Mouse (Mus musculus) cerebellum, postnatal 4 days (tissue): ENCODE results near the gene Ubxn6.
"Not testable (repeated sequence)": the region's sequence is repeated elsewhere in the genome, so short reads cannot be mapped to it uniquely, and the experiment has no call there.

Experiments
- DNase-seq, 2 experiments: peaks; one replicate each; pipeline ENCODE4 v3.0.0; 2022; ENCODE audit warnings: low spot score in 2 of 2, mixed read lengths in 1 of 2

Ubxn6 gene

GRCm38 (mm10) chr17:56102158-56102557 lies 27.3 kb upstream of the Ubxn6 start:
- DNase-seq = no peak

DNA sequence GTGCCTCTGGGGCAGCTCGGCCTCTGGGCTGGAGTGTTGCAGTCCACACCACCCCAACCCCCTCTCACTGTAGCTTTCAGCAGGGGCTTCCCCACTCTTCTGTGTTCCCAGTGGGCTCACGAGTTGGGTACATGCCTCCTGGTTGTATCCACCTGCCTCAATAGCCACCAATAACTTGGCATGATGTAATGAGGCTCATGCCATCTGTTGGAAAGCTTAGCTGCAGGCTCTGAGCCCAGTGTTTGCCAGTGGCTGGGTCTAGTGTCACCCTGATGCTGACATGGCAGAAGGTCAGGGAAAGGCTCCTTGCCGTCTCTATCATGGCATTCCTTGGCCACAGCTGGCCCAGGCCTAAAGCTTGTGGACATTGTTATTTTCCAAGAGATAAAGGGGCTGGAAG lies 26.0 kb upstream of the Ubxn6 start:
- DNase-seq = no peak

DNA sequence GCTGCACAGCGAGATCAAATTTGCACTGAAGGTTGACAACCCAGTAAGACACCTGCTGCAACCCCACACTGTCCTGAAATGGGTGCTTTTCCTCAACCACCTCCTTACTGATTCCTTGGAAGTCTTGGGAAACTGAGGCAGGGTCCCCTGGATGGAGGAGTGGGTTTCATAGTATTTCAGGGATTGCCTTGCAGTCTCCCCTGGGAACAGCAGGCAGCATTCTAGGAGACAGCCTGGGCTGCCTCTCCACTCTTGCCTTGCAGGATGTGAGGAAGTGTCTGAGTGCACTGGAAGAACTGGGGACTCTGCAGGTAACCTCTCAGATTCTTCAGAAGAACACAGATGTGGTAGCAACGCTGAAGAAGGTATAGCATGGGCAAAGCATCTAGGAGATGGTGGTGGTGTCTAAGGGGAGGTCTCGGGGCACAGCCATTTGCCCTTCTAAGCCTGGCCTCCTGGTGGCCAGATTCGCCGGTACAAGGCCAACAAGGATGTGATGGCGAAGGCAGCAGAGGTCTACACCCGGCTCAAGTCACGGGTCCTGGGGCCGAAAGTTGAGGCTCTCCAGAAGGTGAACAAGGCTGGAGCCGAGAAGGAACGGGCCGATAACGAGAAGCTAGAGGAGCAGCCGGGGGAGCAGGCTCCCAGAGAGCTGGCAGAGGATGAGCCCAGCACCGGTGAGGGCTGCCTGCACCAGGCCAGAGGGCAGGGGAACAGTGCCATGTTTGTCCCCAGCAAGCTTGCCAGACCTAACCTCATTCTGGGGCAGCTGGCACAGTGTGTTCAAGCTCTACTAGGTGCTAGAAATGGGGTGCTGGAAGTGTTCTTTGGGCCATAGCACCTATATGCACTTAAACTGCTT lies 24.1 kb upstream of the Ubxn6 start:
- DNase-seq = no peak

DNA sequence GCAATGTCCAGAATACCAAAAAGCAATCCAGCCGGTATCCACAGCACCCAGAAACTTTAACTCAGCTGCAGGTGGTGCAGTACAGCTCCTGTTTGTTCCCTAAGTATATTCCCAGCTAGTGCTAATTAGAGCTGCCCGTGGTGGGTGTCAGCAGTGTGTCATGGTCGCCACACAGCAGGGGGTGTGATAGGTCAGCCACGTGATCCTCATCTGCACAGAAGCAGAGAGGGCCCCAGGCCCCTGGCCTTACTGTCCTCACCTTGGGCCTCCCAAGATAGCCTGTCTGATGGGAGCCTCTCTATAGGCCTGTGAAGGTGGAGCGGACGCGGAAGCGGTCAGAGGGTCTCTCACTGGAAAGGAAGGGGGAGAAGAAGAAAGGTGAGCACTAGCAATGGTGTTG lies 23.4 kb upstream of the Ubxn6 start:
- no peak for DNase-seq

DNA sequence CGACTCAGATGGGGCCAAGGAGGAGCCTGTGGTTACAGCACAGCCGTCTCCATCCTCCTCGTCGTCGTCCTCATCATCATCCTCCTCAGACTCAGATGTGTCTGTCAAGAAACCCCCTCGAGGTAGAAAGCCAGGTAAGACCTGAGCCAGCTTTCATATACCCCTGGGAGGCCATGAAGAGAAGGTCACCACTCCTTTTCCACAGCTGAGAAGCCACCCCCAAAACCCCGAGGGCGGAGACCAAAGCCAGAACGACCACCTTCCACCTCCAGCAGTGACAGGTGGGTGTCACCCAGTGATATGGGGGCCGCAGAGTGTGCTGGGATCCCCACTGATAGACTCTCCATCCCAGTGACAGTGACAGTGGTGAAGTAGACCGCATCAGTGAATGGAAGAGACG lies 22.1 kb upstream of the Ubxn6 start:
- no peak for DNase-seq

DNA sequence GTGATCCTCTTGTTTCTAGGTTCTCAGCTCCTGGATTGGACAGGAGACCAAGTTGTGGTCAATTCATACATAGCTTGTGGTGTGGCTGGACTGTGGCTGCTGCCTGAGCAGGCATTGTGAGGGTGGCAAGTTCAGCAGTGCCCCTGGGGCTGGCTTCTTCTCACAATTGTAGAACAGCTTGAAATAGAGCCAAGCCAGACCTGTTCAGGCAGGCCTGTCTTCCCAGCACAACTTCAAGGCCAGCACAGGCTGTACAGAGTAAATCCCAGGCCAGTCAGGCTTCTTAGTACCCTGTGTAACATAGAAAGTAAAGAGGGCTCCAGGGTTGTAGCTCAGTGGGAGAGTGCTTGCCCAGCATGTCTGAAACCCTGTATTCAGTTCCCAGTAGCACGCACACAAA lies 18.0 kb upstream of the Ubxn6 start:
- no peak for DNase-seq

DNA sequence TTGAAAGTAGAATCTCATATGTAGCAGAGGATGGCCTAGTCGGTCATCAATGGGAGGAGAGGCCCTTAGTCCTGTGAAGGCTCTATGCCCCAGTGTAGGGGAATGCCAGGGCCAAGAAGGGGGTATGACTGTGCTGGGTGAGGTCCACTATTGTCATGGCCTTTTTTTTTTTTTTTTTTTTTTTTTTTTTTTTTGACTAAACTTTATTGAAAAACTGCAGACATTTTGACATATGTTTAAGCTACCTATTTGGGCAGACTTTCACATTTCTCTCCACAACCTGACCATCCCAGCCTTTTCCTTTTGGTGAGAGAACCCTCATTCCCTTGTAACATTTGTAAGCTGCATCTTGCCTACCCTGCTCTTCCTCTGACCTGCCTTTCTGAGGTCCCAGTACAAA lies 17.5 kb upstream of the Ubxn6 start:
- DNase-seq = no peak

- DNase-seq = peak in 1 of 2 experiments; percentile 40
Observed at GRCm38 (mm10) chr17:56080781-56081585, 6.2 kb upstream of the Ubxn6 start.

DNA sequence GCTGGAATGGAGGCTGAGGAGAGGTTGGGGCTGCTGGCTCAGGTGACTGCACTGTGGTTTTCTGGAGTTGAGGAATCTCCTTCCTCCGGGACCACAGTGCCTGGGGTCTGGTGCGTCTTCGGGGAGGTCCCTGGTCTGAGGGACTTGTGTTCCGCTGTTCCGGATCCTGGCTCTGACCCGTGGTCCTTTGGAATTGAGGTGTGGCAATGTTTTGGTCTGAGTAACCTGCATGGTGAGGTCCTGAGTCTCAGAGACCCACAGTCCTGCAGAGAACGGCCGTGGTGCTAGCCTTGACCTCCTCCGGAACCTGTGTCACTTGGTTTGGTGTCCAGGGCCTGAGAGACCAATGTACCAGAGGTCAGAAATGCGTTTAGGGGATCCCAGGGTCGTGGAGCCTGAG lies 5.1 kb upstream of the Ubxn6 start:
- DNase-seq = no peak

GRCm38 (mm10) chr17:56078880-56079795 lies 4.3 kb upstream of the Ubxn6 start, which contains the start of gene Hdgfl2:
Gene Hdgfl2 (plus strand): TSS chr17:56079634.
- peak; percentile 96 to 99 for DNase-seq

- not testable (repeated sequence) for DNase-seq
Observed at GRCm38 (mm10) chr17:56078361-56078760, 3.5 kb upstream of the Ubxn6 start.

GRCm38 (mm10) chr17:56077523-56077922 lies 2.7 kb upstream of the Ubxn6 start:
- no peak for DNase-seq

DNA sequence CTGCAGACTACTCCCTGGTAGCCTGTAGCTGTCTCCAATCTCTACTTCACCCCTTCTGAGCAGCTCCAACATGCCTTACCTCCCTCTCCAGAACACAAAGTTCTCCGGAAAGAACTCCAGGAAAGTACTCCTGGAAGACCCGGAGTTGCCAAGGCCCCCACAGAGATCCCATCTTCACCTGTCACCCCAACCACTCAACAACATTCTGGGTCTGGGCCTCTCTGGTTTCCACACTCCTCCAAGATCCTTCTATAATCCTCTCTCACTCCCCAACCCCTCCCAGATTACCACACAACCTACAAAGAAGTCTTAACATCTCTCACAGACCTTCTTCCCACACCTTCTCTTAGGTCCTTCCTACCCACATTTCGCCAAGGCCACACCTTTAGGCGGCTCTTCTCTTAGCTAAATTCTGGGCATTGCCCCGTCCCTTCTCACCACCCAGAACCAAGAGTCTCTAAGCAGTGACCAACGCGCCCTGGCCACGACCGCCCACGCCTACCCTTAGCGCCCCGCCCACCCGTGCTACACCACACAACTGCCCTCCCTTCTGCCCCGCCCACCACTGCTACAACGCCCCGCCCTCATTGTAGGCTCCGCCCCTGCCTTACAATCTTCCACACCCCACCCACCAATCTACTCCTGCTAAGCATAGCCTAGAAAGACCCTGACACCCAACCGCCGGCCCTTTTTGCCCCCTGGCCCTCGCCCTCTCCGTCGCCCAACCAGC lies 566 bp downstream of the Ubxn6 start:
- DNase-seq = peak; percentile 46 to 68

- DNase-seq = no peak
Observed at GRCm38 (mm10) chr17:56072243-56072642, 2.6 kb downstream of the Ubxn6 start.

DNA sequence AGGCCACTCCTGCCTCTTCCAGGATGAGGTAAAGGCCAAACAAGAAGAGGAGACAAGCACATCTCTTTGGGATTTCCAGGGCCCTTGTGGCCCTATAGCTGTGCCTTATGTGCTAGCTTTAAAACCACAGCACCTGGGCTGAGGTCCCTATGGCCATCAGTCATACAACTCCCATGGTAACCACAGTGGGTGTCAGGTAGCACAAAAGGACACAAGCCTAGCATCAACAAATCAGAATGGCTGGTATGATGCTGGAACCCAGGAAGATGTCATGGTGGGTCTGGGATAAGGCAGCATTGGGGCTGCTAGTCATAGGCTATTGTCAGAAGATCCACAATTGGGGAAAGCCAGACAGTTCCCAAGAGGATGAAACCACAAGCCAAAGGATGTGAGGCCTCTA lies 3.7 kb downstream of the Ubxn6 start:
- no peak for DNase-seq

DNA sequence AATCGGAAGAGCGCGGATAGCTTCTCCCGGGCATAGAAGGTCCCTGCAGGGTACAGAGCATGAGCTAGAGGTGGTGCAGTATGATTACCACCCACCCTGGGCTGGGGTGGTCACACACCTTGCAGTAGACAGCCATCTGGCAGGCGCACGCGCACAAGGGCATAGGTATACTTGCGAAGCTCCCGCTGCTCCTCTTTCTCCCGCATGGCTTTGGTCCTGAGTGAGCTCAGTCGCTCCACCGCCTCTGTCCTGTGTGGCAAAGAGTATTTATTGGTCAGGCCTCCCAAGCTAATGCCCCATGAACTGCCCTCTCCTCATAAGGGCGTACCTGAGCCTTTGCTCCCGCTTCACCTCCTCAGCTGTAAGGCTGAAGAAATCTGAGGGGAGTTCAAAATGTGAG lies 5.8 kb downstream of the Ubxn6 start:
- DNase-seq = no peak

DNA sequence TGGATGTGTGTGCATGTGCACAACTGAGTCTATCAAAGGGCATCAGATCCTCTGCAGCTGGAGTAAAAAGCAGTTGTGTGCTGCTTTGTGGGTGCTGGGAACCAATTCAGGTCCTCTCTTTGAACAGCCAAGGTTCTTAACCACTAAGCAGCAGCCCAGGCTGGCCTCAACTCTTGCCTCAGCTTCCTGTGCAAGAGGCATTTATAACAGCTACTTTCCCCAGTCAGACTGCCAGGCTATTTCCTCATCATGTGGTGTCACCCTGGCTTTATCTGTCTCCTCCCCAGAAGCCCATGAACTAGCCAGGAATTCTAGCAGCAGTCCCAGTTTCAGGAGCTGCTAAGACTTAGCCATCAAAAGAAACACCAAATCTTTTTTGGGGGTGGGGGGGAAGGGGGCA lies 8.4 kb downstream of the Ubxn6 start:
- DNase-seq = no peak

GRCm38 (mm10) chr17:56065715-56066114 lies 9.1 kb downstream of the Ubxn6 start:
- DNase-seq = not testable (repeated sequence)

GRCm38 (mm10) chr17:56062081-56062480 lies 12.7 kb downstream of the Ubxn6 start:
- DNase-seq = no peak

- no peak for DNase-seq
Observed at GRCm38 (mm10) chr17:56057381-56058120, 17.3 kb downstream of the Ubxn6 start.
